Mouse (Mus musculus) forebrain, embryonic 13.5 days (tissue): Measurements from ENCODE around the gene Acd. TPM values are rescaled to one million over a fixed set of nuclear protein-coding genes. Genes with fewer than 3 reads are reported as not detected.
A peak's percentile ranks its signal among the peaks of the same experiment; 100 is the strongest.

Experiments
- ATAC-seq: fragments of 200-750 bp; cut with Nextera tagmentation; 2 replicates; pipeline ENCODE4 v1.8.0; 2017
- H3K27ac ChIP-seq: fragments of 300-500 bp; sonication (generic); 2 replicates; pipeline ENCODE4 v1.5.1; 2015; ENCODE audit warnings: inconsistent platforms, mild to moderate bottlenecking, moderate library complexity
- H3K27me3 ChIP-seq: fragments of 300-500 bp; sonication (generic); 2 replicates; pipeline ENCODE4 v1.6.1; 2015; ENCODE audit warnings: mild to moderate bottlenecking, inconsistent platforms
- H3K36me3 ChIP-seq: fragments of 300-500 bp; sonication (generic); 2 replicates; pipeline ENCODE4 v1.6.1; 2015; ENCODE audit warnings: mild to moderate bottlenecking, inconsistent platforms; ENCODE audit not compliant: poor library complexity, severe bottlenecking
- H3K4me1 ChIP-seq: fragments of 300-500 bp; sonication (generic); 2 replicates; pipeline ENCODE4 v1.6.1; 2015; ENCODE audit warnings: inconsistent platforms
- H3K4me2 ChIP-seq: fragments of 300-500 bp; sonication (generic); 2 replicates; pipeline ENCODE4 v1.6.1; 2015; ENCODE audit warnings: inconsistent platforms, mild to moderate bottlenecking, moderate library complexity
- H3K4me3 ChIP-seq: fragments of 300-500 bp; sonication (generic); 2 replicates; pipeline ENCODE4 v1.5.1; 2015; ENCODE audit warnings: mild to moderate bottlenecking, inconsistent platforms
- H3K9ac ChIP-seq: fragments of 300-500 bp; sonication (generic); 2 replicates; pipeline ENCODE4 v1.6.1; 2015; ENCODE audit warnings: mild to moderate bottlenecking, inconsistent platforms
- H3K9me3 ChIP-seq: fragments of 300-500 bp; sonication (generic); replicated peaks from 2 replicates; pipeline ENCODE4 v1.6.1; 2016; ENCODE audit warnings: inconsistent platforms
- WGBS: fragments of 180-500 bp; shearing (Covaris S2); methylation state at CpG from one replicate; pipeline ENCODE4 v1.1.7; 2015; 5-methylcytosine and 5-hydroxymethylcytosine counted together
- polyA plus RNA-seq: library from polyadenylated mRNA; unstranded; fragments of >200 nt; fragmentation: Nextera tagmentation; extraction: Ambion mirVana; gene quantifications from 2 replicates; pipeline ENCODE4 v1.2.1, GENCODE M21; 2015

Acd gene
- polyA plus RNA-seq, 1 experiment from 2014 or later, result 99.2 TPM

- peaks cover 37% of the 10 kb centered on the region for H3K4me1 ChIP-seq
- H3K9ac ChIP-seq, result no peak overlapping the region
- no peaks in the 10 kb centered on the region for H3K27me3 ChIP-seq
- H3K9me3 ChIP-seq, result no peaks in the 10 kb centered on the region
- 92% methylated on average over 5 of the region's 5 CpGs for WGBS
- H3K4me2 ChIP-seq, result no peak overlapping the region
- no peak overlapping the region for H3K27ac ChIP-seq
- ATAC-seq, result no peak
- peaks cover 56% of the 10 kb centered on the region for H3K36me3 ChIP-seq
- H3K4me3 ChIP-seq, result no peak overlapping the region
Measured at GRCm38 (mm10) chr8:105698734-105699133, 2.2 kb downstream of the Acd start.

DNA sequence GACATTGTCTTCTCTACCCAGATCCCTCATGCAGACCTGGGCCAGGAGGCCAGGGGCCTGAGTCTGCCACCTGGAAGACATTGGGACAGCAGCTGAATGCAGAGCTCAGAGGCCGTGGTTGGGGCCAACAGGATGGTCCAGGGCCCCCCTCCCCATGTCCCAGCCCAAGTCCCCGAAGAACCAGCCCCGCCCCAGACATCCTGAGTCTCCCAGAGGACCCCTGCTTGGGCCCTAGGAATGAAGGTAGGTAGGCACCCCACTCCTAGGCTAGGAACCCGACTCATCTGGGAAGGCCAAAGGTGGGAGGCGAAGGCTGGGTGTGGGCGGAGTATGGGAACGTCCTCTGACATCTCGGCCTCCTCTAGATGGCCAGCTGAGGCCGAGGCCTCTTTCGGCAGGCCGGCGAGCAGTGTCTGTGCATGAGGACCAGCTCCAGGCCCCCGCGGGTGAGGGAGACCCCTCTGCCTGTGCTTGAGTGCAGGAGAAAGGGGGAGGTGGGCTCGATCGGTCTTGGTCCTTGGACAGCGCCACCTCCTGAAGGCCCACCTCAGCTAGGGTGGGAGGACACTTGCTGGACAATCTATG lies 3.6 kb downstream of the Acd start:
- no peaks in the 10 kb centered on the region for H3K27me3 ChIP-seq
- no peak overlapping the region for H3K9ac ChIP-seq
- H3K4me2 ChIP-seq, result no peak overlapping the region
- H3K4me1 ChIP-seq, result peaks cover 34% of the 10 kb centered on the region
- ATAC-seq, result no peak
- H3K4me3 ChIP-seq, result no peak overlapping the region
- H3K36me3 ChIP-seq, result peaks cover 41% of the 10 kb centered on the region
- no peak overlapping the region for H3K27ac ChIP-seq
- no peaks in the 10 kb centered on the region; the same call in 1 of the 2 replicates for H3K9me3 ChIP-seq
- WGBS, result 86% methylated on average over 17 of the region's 17 CpGs

- Histone ChIP-seq H3K9me3 (no peaks in the 10 kb centered on the region; the same call in 1 of the 2 replicates), H3K27me3 (no peaks in the 10 kb centered on the region), H3K27ac (no peak overlapping the region), H3K36me3 (peaks cover 41% of the 10 kb centered on the region), H3K4me1 (peaks cover 24% of the 10 kb centered on the region), H3K9ac (peak overlapping the region; percentile 79; the same call in 1 of the 2 replicates), H3K4me3 (peak overlapping the region; percentile 60), H3K4me2 (peak overlapping the region; percentile 89)
- ATAC-seq, result no peak
- 81% methylated on average over 30 of the region's 30 CpGs for WGBS
Measured at GRCm38 (mm10) chr8:105695080-105695780, 5.7 kb downstream of the Acd start.

DNA sequence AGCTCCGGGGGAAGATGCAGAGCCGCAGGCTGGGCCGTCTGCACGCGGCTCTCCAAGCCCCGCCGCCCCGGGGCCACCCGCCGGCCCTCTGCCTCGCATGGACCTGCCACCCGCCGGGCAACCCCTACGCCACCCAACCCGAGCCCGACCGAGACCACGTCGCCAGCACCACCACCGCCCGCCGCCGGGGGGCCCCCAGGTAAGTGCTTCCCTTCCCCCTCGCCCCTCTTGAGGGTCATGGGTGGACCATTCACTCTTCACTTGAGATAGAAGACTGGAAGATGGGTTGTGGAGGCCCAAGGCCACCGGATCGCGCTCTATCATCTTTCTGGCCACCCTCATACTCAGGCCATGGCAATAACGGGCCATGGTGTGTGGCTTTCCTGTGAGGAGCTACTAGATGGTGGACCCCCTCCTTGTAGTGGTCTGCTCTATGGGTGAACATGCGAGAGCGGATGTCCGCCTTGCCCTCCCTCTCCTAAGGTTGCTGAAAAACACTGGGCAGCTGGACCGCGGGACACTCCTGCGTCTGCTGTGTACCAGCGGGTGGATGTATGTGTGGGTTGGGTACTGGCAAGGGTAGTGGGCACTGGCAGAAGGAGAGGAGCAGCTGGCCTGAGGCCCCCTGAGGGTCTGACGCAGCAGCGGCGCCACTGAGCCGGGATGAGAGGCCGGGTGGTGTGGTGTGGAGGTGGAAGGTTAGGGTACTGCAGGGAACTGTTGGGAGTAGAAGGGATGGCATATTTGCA lies 6.7 kb downstream of the Acd start:
- peak; percentile 44 for ATAC-seq
- Histone ChIP-seq H3K27ac (peak overlapping the region; percentile 65), H3K4me2 (peak overlapping the region; percentile 89), H3K27me3 (no peaks in the 10 kb centered on the region), H3K36me3 (peaks cover 36% of the 10 kb centered on the region), H3K4me1 (peaks cover 15% of the 10 kb centered on the region), H3K9ac (peak overlapping the region; percentile 79), H3K4me3 (peak overlapping the region; percentile 60), H3K9me3 (no peaks in the 10 kb centered on the region; the same call in 1 of the 2 replicates)
- 9% methylated on average over 40 of the region's 40 CpGs for WGBS

DNA sequence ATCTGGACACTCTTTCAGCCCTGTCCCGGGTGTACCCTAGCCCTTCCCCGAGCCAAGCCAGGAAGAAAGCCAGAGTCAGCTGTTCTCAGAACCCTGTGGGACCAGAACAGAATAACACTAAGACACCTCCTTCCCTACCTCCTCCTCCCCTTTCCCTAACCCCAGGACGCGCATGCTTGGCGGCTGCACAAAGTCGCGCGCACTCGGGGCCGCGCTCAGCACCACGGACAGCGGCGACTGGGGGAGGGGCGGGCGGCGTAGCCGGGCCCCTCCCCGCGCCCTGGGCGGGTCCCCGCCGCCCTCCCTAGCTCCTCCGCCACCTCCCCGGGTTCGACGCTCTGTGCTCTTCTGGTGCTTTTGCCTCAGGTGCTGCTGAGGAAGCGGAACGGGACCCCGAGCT lies 7.3 kb downstream of the Acd start:
- H3K27ac ChIP-seq, result peak overlapping the region; percentile 65
- no peaks in the 10 kb centered on the region for H3K27me3 ChIP-seq
- peaks cover 15% of the 10 kb centered on the region for H3K4me1 ChIP-seq
- peak; percentile 76 for ATAC-seq
- peaks cover 32% of the 10 kb centered on the region for H3K36me3 ChIP-seq
- WGBS, result 4% methylated on average over 28 of the region's 30 CpGs
- H3K4me2 ChIP-seq, result peak overlapping the region; percentile 89
- H3K9me3 ChIP-seq, result no peaks in the 10 kb centered on the region; the same call in 1 of the 2 replicates
- H3K4me3 ChIP-seq, result peak overlapping the region; percentile 60
- H3K9ac ChIP-seq, result peak overlapping the region; percentile 79

DNA sequence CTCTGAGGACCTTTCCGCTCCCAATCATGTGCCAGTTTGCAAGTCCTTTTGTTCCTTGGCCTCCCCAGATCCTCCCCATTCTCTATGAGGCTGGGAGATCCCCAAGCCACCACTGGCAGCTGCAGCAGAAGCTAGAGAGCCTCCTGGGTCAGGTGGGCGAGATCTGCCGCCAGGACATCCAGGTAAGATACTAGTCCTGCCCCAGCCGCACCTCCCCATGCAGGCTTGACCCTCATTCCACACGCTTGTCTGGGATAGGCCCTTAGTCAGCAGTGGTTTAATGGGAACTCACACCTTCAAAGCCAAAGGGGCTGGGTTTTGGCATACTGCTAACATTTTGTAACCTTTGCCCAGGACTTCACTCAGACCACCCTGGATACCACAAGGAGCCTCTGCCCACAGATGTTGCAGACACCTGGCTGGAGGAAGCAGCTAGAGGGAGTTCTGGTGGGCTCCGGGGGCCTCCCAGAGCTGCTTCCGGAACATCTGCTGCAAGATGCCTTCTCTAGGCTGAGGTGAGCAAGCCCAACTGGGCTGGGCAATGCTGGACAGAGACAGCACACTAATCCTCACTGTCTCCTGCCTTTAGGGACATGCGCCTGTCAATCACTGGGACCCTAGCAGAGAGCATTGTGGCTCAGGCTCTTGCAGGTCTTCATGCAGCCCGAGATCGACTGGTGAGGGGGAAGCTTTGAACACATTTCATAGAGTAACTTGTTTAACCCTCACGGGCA lies 8.3 kb downstream of the Acd start:
- H3K4me3 ChIP-seq, result no peak overlapping the region
- H3K27ac ChIP-seq, result no peak overlapping the region
- no peak overlapping the region for H3K9ac ChIP-seq
- H3K4me2 ChIP-seq, result no peak overlapping the region
- peaks cover 15% of the 10 kb centered on the region for H3K4me1 ChIP-seq
- no peaks in the 10 kb centered on the region; the same call in 1 of the 2 replicates for H3K9me3 ChIP-seq
- H3K36me3 ChIP-seq, result peaks cover 22% of the 10 kb centered on the region
- no peaks in the 10 kb centered on the region for H3K27me3 ChIP-seq
- no peak for ATAC-seq
- 92% methylated on average over 11 of the region's 11 CpGs for WGBS

DNA sequence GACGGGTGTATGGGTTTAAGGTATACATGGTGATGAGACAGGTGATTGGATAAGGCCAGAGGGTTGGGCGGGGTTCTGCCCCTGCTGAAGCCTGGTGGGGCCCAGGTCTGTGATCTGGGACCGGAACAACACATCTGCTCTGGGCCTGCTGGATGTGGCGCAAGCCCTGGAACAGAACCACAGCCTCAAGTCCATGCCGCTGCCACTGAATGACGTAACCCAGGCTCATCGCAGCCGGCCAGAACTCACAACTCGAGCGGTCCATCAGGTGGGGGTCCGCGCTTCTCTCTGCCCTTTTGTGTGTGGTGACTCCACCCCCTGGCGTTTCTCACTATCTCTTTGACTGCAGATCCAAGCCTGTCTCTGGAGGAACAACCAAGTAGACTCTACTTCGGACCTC lies 9.9 kb downstream of the Acd start:
- ATAC-seq, result no peak
- Histone ChIP-seq H3K27me3 (no peaks in the 10 kb centered on the region), H3K9me3 (no peaks in the 10 kb centered on the region; the same call in 1 of the 2 replicates), H3K4me3 (no peak overlapping the region), H3K4me1 (peaks cover 15% of the 10 kb centered on the region), H3K4me2 (no peak overlapping the region), H3K27ac (no peak overlapping the region), H3K9ac (no peak overlapping the region), H3K36me3 (peaks cover 6% of the 10 kb centered on the region; the same call in 1 of the 2 replicates)
- WGBS, result 86% methylated on average over 14 of the region's 14 CpGs

DNA sequence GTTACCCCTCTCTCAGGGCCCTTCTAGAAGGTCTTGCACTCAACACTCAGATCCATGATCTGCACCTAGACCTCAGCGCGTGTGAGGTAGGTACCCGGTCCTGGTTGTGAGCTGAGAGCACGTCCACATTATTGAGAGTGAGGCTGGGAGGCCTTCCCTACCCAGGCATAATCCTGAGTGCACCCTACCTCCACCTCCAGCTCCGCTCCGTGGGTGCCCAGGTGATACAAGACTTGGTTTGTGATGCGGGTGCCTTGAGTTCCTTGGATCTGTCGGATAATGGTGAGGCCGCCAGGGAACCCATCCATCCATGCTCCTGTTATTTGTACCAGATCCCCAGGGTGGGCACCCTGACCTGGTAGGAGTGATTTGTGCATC lies 10.9 kb downstream of the Acd start:
- no peaks in the 10 kb centered on the region; the same call in 1 of the 2 replicates for H3K9me3 ChIP-seq
- H3K27me3 ChIP-seq, result no peaks in the 10 kb centered on the region
- H3K27ac ChIP-seq, result no peak overlapping the region
- H3K4me2 ChIP-seq, result no peak overlapping the region
- H3K4me3 ChIP-seq, result no peak overlapping the region
- peaks cover 12% of the 10 kb centered on the region for H3K4me1 ChIP-seq
- WGBS, result 89% methylated on average over 9 of the region's 9 CpGs
- no peak for ATAC-seq
- no peaks in the 10 kb centered on the region for H3K36me3 ChIP-seq
- no peak overlapping the region for H3K9ac ChIP-seq

DNA sequence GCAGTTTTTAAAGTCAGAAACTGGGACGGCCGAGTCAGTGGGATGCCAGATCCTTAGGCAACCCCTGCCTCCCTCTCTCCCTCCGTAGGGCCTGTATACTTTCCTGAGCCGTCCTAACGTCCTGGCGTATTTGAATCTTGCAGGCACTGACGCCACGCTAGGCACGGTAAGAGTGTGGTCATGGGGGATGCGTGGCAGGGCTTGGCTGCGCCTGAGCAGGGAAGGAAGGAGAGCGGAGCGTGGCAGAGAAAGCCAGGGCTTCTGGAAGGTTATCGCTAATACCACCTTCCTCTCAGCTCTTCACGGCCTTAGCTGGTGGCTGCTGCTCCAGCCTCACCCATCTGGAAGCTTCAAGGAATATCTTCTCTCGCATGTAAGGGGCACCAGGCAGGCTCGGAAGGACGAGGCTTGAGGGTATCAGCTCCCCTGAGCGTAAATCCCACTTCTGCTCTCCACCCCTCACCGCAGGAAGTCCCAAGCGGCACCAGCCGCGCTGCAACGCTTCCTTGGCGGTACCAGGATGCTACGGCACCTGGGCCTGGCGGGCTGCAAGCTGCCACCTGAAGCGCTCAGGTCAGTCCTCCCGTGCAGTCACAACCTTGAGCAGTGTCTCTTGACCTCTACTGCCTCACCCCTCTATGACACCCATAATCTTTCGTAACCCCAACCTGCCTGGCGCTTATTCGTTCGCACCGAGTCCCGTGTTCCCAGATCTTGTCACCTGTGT lies 11.5 kb downstream of the Acd start:
- Histone ChIP-seq H3K4me2 (no peak overlapping the region), H3K27ac (no peak overlapping the region), H3K27me3 (no peaks in the 10 kb centered on the region), H3K36me3 (peaks cover 5% of the 10 kb centered on the region; the same call in 1 of the 2 replicates), H3K4me3 (no peak overlapping the region), H3K9me3 (no peaks in the 10 kb centered on the region; the same call in 1 of the 2 replicates), H3K4me1 (peaks cover 7% of the 10 kb centered on the region), H3K9ac (no peak overlapping the region)
- no peak for ATAC-seq
- WGBS, result 59% methylated on average over 35 of the region's 35 CpGs

DNA sequence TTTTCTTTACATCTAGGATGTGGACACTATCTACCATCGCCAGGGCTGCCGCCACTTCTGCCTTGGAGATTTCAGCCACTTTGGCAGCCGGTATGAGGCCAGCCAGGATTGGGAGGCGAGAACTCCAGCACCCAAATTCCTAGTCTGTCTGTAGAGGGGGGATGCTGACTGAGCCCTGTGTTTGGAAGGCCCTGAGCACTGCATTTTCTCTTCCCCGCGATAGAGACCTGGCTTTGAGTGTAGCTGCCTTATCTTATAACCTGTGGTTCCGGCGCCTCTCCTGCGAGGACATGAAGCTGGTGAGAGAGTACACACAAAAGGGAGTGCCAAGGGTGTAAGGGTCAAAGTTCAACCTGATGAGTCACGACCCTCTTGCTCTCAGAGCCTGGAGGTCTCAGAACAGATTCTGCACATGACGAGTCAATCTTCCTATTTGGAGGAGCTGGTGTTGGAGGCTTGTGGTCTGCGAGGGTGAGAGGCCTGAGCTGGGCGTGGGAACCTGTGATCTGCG lies 12.6 kb downstream of the Acd start:
- H3K36me3 ChIP-seq, result peaks cover 16% of the 10 kb centered on the region
- H3K9ac ChIP-seq, result no peak overlapping the region
- H3K4me2 ChIP-seq, result no peak overlapping the region
- H3K9me3 ChIP-seq, result no peaks in the 10 kb centered on the region; the same call in 1 of the 2 replicates
- H3K27me3 ChIP-seq, result no peaks in the 10 kb centered on the region
- 78% methylated on average over 14 of the region's 14 CpGs for WGBS
- H3K4me3 ChIP-seq, result no peak overlapping the region
- H3K27ac ChIP-seq, result no peak overlapping the region
- H3K4me1 ChIP-seq, result no peaks in the 10 kb centered on the region
- ATAC-seq, result no peak

- Histone ChIP-seq H3K27ac (no peak overlapping the region), H3K36me3 (peaks cover 24% of the 10 kb centered on the region), H3K27me3 (no peaks in the 10 kb centered on the region), H3K4me1 (no peaks in the 10 kb centered on the region), H3K9ac (no peak overlapping the region), H3K9me3 (no peaks in the 10 kb centered on the region; the same call in 1 of the 2 replicates), H3K4me2 (no peak overlapping the region), H3K4me3 (no peak overlapping the region)
- 61% methylated on average over 8 of the region's 8 CpGs for WGBS
- no peak for ATAC-seq
Measured at GRCm38 (mm10) chr8:105687512-105687911, 13.4 kb downstream of the Acd start.
